Mouse (Mus musculus) embryonic fibroblast, embryonic 13.5 days (primary cell): ENCODE measurements around the gene Fut1.

Experiments used
- CTCF ChIP-seq: IDR thresholded peaks from 2 replicates; pipeline ENCODE4 v1.5.1; 2011; ENCODE audit warnings: mild to moderate bottlenecking, control low read depth, low read length, moderate library complexity, borderline replicate concordance; ENCODE audit not compliant: insufficient read depth
- POLR2A ChIP-seq: IDR thresholded peaks from 2 replicates; pipeline ENCODE4 v1.6.1; 2011; ENCODE audit warnings: low read depth, mild to moderate bottlenecking, control low read depth, low read length, moderate library complexity

GRCm38 (mm10) chr7:45632499-45632898 lies 15.4 kb downstream of the Fut1 start:
- TF ChIP-seq CTCF (0 out of 2 replicates have a peak, but pooled peaks have one; percentile 5), POLR2A (no peak)
